Mouse (Mus musculus): ENCODE measurements around the gene Gcdh. TPM values are rescaled to one million over a fixed set of nuclear protein-coding genes. Genes with fewer than 3 reads are reported as not detected.

Gcdh gene
- polyA plus RNA-seq, 1 experiment from 2014 or later, result 30.8 TPM

DNA sequence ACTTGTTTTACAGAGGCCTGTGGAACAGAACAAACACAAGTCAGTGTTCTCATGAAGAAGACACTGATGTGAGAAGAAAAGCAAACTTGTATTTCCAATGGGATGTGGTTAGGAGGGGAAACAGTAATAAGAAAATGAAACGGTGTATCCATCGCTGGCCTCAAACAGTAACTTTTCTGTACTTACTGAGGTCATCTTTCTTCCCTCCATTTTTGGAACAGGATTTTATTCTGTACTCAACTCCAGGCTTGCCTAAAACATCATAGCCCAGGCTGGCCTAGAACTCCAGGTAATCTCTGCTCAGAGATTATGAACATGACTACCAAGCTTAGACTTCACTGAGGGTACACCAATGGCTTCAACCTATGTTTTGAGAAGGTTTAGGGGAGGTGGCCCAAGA, 54.3 kb downstream of the Gcdh start:
- H3K4me1 ChIP-seq (ENCODE audit: control insufficient read depth, insufficient read depth, low read length), result peaks cover 25% of the 10 kb centered on the region

DNA sequence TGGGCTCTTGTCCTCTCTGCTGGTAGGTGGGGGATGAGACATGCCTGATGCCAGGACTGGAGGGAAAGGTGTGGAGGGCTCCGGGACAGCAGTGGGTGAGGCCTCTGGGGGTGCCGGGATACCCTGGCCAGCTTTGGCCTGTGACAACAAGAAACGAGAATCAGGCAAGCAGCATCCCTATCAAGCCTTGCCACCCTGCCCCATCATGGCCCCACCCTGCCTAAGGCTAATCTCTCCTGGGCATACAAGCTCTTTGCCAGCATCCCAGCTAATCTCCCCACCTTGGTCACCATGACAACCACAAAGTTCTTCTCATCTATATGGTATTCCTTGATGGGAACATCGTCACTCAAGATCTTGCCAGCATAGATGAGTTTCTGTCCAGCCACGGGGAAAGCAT, 55.2 kb downstream of the Gcdh start:
- peaks cover 25% of the 10 kb centered on the region for H3K4me1 ChIP-seq (ENCODE audit: control insufficient read depth, insufficient read depth, low read length)
- WGBS, result 87% methylated on average over 5 of the region's 5 CpGs
- peaks cover 76% of the 10 kb centered on the region for H3K36me3 ChIP-seq (ENCODE audit: control insufficient read depth, insufficient read depth, low read length)
- H3K9ac ChIP-seq (replicated peaks; ENCODE audit: low read depth, low read length), result no peak overlapping the region
- H3K9me3 ChIP-seq (ENCODE audit: control insufficient read depth, low read depth, low read length), result no peaks in the 10 kb centered on the region
- no peak overlapping the region for H3K27ac ChIP-seq (ENCODE audit: low read length)
- ATAC-seq (ENCODE audit: insufficient number of reproducible peaks, insufficient read depth, low FRiP score, low read depth), result peak; percentile 11; the same call in 1 of the 2 replicates
- H3K4me3 ChIP-seq (ENCODE audit: low read depth, low read length), result no peak overlapping the region
- no peak overlapping the region for H3K4me2 ChIP-seq (replicated peaks; ENCODE audit: low read depth, low read length)
- H3K27me3 ChIP-seq (ENCODE audit: control insufficient read depth, insufficient read depth, low read length), result no peaks in the 10 kb centered on the region

More for the DNA sequence above, 54.3 kb downstream of the Gcdh start:
- Histone ChIP-seq H3K9me3 (ENCODE audit: control insufficient read depth, low read depth, low read length) (no peaks in the 10 kb centered on the region), H3K4me2 (replicated peaks; ENCODE audit: low read depth, low read length) (peak overlapping the region; percentile 59), H3K36me3 (ENCODE audit: control insufficient read depth, insufficient read depth, low read length) (peaks cover 77% of the 10 kb centered on the region), H3K27me3 (ENCODE audit: control insufficient read depth, insufficient read depth, low read length) (no peaks in the 10 kb centered on the region), H3K9ac (replicated peaks; ENCODE audit: low read depth, low read length) (peak overlapping the region; percentile 88; the same call in 1 of the 2 replicates), H3K4me3 (ENCODE audit: low read depth, low read length) (peak overlapping the region; percentile 87), H3K27ac (ENCODE audit: low read length) (peak overlapping the region; percentile 93; the same call in 1 of the 2 replicates)
- no peak for ATAC-seq (ENCODE audit: insufficient number of reproducible peaks, insufficient read depth, low FRiP score, low read depth)
- 84% methylated on average over 2 of the region's 2 CpGs for WGBS

DNA sequence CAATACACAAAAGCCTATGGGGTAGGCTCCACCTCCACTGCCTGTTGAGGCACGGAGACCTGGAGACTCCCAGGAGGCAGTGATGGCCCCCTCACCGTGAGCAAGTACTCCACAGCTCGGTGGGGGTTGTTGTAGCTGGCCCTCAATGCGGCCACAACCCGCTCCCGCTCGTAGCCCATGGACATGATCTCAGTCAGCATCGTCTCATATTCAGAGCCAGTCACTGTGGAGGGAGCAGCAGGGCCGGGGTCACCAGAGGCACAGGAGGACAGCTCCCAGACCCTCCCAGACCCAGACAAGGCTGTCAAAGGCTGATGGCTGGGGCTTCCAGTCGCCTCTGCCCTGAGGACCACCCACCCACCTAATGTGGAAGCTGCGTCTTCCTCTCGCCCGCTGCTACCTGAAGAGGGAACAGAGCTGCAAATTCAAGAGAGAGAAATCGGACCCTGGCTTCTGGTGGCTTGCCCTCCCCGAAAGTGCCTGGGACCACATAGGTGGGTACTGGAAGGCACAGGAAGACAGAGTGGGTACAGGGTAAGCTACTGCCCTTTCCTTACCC, 55.7 kb downstream of the Gcdh start:
- no peaks in the 10 kb centered on the region for H3K9me3 ChIP-seq (ENCODE audit: control insufficient read depth, low read depth, low read length)
- no peak overlapping the region for H3K4me3 ChIP-seq (ENCODE audit: low read depth, low read length)
- ATAC-seq (ENCODE audit: insufficient number of reproducible peaks, insufficient read depth, low FRiP score, low read depth), result no peak
- peaks cover 70% of the 10 kb centered on the region for H3K36me3 ChIP-seq (ENCODE audit: control insufficient read depth, insufficient read depth, low read length)
- no peaks in the 10 kb centered on the region for H3K27me3 ChIP-seq (ENCODE audit: control insufficient read depth, insufficient read depth, low read length)
- peaks cover 29% of the 10 kb centered on the region for H3K4me1 ChIP-seq (ENCODE audit: control insufficient read depth, insufficient read depth, low read length)
- H3K27ac ChIP-seq (ENCODE audit: low read length), result no peak overlapping the region
- WGBS, result 82% methylated on average over 15 of the region's 15 CpGs
- H3K9ac ChIP-seq (replicated peaks; ENCODE audit: low read depth, low read length), result no peak overlapping the region
- no peak overlapping the region for H3K4me2 ChIP-seq (replicated peaks; ENCODE audit: low read depth, low read length)

DNA sequence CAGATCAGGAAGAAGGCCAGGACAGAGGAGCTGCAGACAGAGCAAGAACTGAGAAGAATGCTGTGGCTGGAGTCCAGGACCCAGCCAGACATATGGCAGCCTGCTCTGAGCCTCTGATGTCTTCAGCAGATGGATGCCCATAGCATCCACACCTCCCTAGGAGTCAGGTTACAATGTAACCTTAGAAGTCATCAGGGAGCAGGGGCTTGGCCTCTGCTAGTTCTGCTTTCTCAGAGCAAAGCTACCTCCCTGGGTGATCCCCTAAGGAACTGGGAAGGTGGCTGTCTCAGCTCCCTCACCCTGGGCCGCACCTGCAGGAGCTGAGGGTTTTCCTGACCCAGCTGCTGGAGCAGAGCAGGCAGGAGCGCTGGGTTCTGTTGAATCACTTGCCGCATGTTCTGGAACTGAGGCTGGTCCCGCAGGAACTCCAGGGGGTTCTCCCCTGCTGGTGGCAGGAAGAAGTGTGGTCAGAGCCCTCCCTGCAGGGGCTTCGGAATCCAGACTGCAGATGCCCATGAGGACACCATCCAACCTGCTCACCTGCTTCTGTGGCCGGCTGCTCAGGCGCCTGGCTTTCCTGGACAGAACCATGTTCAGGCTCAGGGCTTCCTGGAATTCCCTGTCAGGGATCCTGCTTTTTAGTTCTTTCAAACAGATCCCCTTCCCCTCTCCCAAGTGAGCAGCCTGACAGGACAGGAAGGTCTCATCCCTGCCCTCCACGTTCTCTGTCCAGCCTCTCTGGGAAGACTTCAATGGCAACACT, 56.4 kb downstream of the Gcdh start:
- ATAC-seq (ENCODE audit: insufficient number of reproducible peaks, insufficient read depth, low FRiP score, low read depth), result no peak
- Histone ChIP-seq H3K4me3 (ENCODE audit: low read depth, low read length) (no peak overlapping the region), H3K9ac (replicated peaks; ENCODE audit: low read depth, low read length) (no peak overlapping the region), H3K27me3 (ENCODE audit: control insufficient read depth, insufficient read depth, low read length) (no peaks in the 10 kb centered on the region), H3K4me1 (ENCODE audit: control insufficient read depth, insufficient read depth, low read length) (peaks cover 29% of the 10 kb centered on the region), H3K27ac (ENCODE audit: low read length) (no peak overlapping the region), H3K36me3 (ENCODE audit: control insufficient read depth, insufficient read depth, low read length) (peaks cover 64% of the 10 kb centered on the region), H3K4me2 (replicated peaks; ENCODE audit: low read depth, low read length) (no peak overlapping the region), H3K9me3 (ENCODE audit: control insufficient read depth, low read depth, low read length) (no peaks in the 10 kb centered on the region)
- 38% methylated on average over 8 of the region's 8 CpGs for WGBS

Small RNA genes lying within 50 kb of the gene (microRNA-seq; reads per million reads assigned to microRNA genes)
- not detected for gene Gm24197
- 1.8 reads per million for gene Mir7069

Other genes starting within 250 kb of the Gcdh start
- 73.1 and 83.4 TPM in 2 replicates for gene Ier2, start 231.1 kb downstream of the Gcdh start, polyA plus RNA-seq (2014; fragmentation: Nextera tagmentation; extraction: Ambion mirVana)
- gene Trmt1, start 207.6 kb downstream of the Gcdh start, polyA plus RNA-seq (2014; fragmentation: Nextera tagmentation; extraction: Ambion mirVana), result 64.6 and 65.7 TPM in 2 replicates
- gene Nacc1, start 206.1 kb downstream of the Gcdh start, polyA plus RNA-seq (2014; fragmentation: Nextera tagmentation; extraction: Ambion mirVana), result 25.1 and 25.7 TPM in 2 replicates
- 4.6 and 5.0 TPM in 2 replicates for gene Lyl1, start 192.5 kb downstream of the Gcdh start, polyA plus RNA-seq (2014; fragmentation: Nextera tagmentation; extraction: Ambion mirVana)
- gene G430095P16Rik, start 170.9 kb downstream of the Gcdh start, polyA plus RNA-seq (2014; fragmentation: Nextera tagmentation; extraction: Ambion mirVana), result 2.8 and 5.0 TPM in 2 replicates
- gene Nfix, start 93.6 kb downstream of the Gcdh start, polyA plus RNA-seq (2014; fragmentation: Nextera tagmentation; extraction: Ambion mirVana), result 37.8 and 40.5 TPM in 2 replicates
- gene Dand5, start 71.1 kb downstream of the Gcdh start, polyA plus RNA-seq (2014; fragmentation: Nextera tagmentation; extraction: Ambion mirVana), result 7.1 and 7.6 TPM in 2 replicates
- gene Gadd45gip1, start 62.4 kb downstream of the Gcdh start, polyA plus RNA-seq (2014; fragmentation: Nextera tagmentation; extraction: Ambion mirVana), result 49.5 and 50.5 TPM in 2 replicates
- 119 and 125 TPM in 2 replicates for gene Rad23a, start 53.3 kb downstream of the Gcdh start, polyA plus RNA-seq (2014; fragmentation: Nextera tagmentation; extraction: Ambion mirVana)
- gene Calr, start 47.0 kb downstream of the Gcdh start, polyA plus RNA-seq (2014; fragmentation: Nextera tagmentation; extraction: Ambion mirVana), result 669 and 791 TPM in 2 replicates
- 83.7 and 88.9 TPM in 2 replicates for gene Farsa, start 36.9 kb downstream of the Gcdh start, polyA plus RNA-seq (2014; fragmentation: Nextera tagmentation; extraction: Ambion mirVana)
- gene Syce2, start 21.8 kb downstream of the Gcdh start, polyA plus RNA-seq (2014; fragmentation: Nextera tagmentation; extraction: Ambion mirVana), result 65.4 and 77.8 TPM in 2 replicates
- gene Klf1, start 8.0 kb upstream of the Gcdh start, polyA plus RNA-seq (2014; fragmentation: Nextera tagmentation; extraction: Ambion mirVana), result 2.3 and 2.4 TPM in 2 replicates
- 14.7 and 17.9 TPM in 2 replicates for gene Dnase2a, start 14.6 kb upstream of the Gcdh start, polyA plus RNA-seq (2014; fragmentation: Nextera tagmentation; extraction: Ambion mirVana)
- 2.2 and 3.2 TPM in 2 replicates for gene Mast1, start 43.4 kb upstream of the Gcdh start, polyA plus RNA-seq (2014; fragmentation: Nextera tagmentation; extraction: Ambion mirVana)
- gene Rtbdn, start 53.1 kb upstream of the Gcdh start, polyA plus RNA-seq (2014; fragmentation: Nextera tagmentation; extraction: Ambion mirVana), result 0.20 TPM in 1 of 2 replicates, not detected in the other
- gene Gm49661, start 75.5 kb upstream of the Gcdh start, polyA plus RNA-seq (2014; fragmentation: Nextera tagmentation; extraction: Ambion mirVana), result not detected in 2 replicates
- gene Prdx2, start 75.7 kb upstream of the Gcdh start, polyA plus RNA-seq (2014; fragmentation: Nextera tagmentation; extraction: Ambion mirVana), result 799 and 888 TPM in 2 replicates
- gene Rnaseh2a, start 75.8 kb upstream of the Gcdh start, polyA plus RNA-seq (2014; fragmentation: Nextera tagmentation; extraction: Ambion mirVana), result 114 and 125 TPM in 2 replicates
- gene Junb, start 84.8 kb upstream of the Gcdh start, polyA plus RNA-seq (2014; fragmentation: Nextera tagmentation; extraction: Ambion mirVana), result 16.9 and 23.4 TPM in 2 replicates
- gene Hook2, start 96.7 kb upstream of the Gcdh start, polyA plus RNA-seq (2014; fragmentation: Nextera tagmentation; extraction: Ambion mirVana), result 34.5 and 34.6 TPM in 2 replicates
- 0.29 and 0.38 TPM in 2 replicates for gene Best2, start 120.6 kb upstream of the Gcdh start, polyA plus RNA-seq (2014; fragmentation: Nextera tagmentation; extraction: Ambion mirVana)
- gene Asna1, start 131.4 kb upstream of the Gcdh start, polyA plus RNA-seq (2014; fragmentation: Nextera tagmentation; extraction: Ambion mirVana), result 101 and 103 TPM in 2 replicates
- 132 and 136 TPM in 2 replicates for gene Trir, start 132.9 kb upstream of the Gcdh start, polyA plus RNA-seq (2014; fragmentation: Nextera tagmentation; extraction: Ambion mirVana)
- gene Tnpo2, start 143.0 kb upstream of the Gcdh start, polyA plus RNA-seq (2014; fragmentation: Nextera tagmentation; extraction: Ambion mirVana), result 19.0 and 26.5 TPM in 2 replicates
- gene Fbxw9, start 166.1 kb upstream of the Gcdh start, polyA plus RNA-seq (2014; fragmentation: Nextera tagmentation; extraction: Ambion mirVana), result 31.9 and 32.6 TPM in 2 replicates
- gene Gm5741, start 174.1 kb upstream of the Gcdh start, polyA plus RNA-seq (2014; fragmentation: Nextera tagmentation; extraction: Ambion mirVana), result not detected in 2 replicates
- gene Dhps, start 177.8 kb upstream of the Gcdh start, polyA plus RNA-seq (2014; fragmentation: Nextera tagmentation; extraction: Ambion mirVana), result 51.9 and 53.9 TPM in 2 replicates
- gene Wdr83os, start 186.8 kb upstream of the Gcdh start, polyA plus RNA-seq (2014; fragmentation: Nextera tagmentation; extraction: Ambion mirVana), result 144 and 153 TPM in 2 replicates
- gene Wdr83, start 187.4 kb upstream of the Gcdh start, polyA plus RNA-seq (2014; fragmentation: Nextera tagmentation; extraction: Ambion mirVana), result 45.0 and 46.4 TPM in 2 replicates
- gene Man2b1, start 189.3 kb upstream of the Gcdh start, polyA plus RNA-seq (2014; fragmentation: Nextera tagmentation; extraction: Ambion mirVana), result 41.5 and 45.9 TPM in 2 replicates
- gene Zfp791, start 229.2 kb upstream of the Gcdh start, polyA plus RNA-seq (2014; fragmentation: Nextera tagmentation; extraction: Ambion mirVana), result 1.7 and 2.9 TPM in 2 replicates

All from stomach, embryonic 14.5 days (tissue).